Mouse (Mus musculus) liver, adult 10 weeks (tissue): ENCODE measurements around the gene Gm10959. TPM values are rescaled to one million over a fixed set of nuclear protein-coding genes. Genes with fewer than 3 reads are reported as not detected.

Experiments
- polyA plus RNA-seq: library from polyadenylated mRNA; stranded (reverse); fragments of 350-450 nt; fragmentation: Illumina TruSeq; extraction: RNeasy Lipid Tissue Mini Kit (QIAGEN cat#74804); gene quantifications from one replicate; pipeline ENCODE4 v1.2.3, GENCODE M21; 2014; ENCODE audit warnings: low read depth, low replicate concordance

The Gm10959 gene
- not detected for polyA plus RNA-seq

GRCm38 (mm10) chr3:122919260-122919659 lies at the start of gene Gm10959:
Gene Gm10959 (minus strand): TSS chr3:122919360.

GRCm38 (mm10) chr3:122924009-122924914 lies 5.1 kb upstream of the Gm10959 start, which contains the start of gene 1810037I17Rik:
Gene 1810037I17Rik (plus strand): TSS chr3:122924203.

GRCm38 (mm10) chr3:122894772-122895171 lies 24.4 kb downstream of the Gm10959 start, which contains the start of gene Fabp2:
Gene Fabp2 (plus strand): TSS chr3:122895072.

Other genes with a start within 250 kb of the Gm10959 start
- gene Pde5a, start 190.4 kb downstream of the Gm10959 start, polyA plus RNA-seq: 1.3 TPM
- 184 TPM for gene Fabp2, start 24.3 kb downstream of the Gm10959 start, polyA plus RNA-seq
- 18.0 TPM for gene 1810037I17Rik, start 4.8 kb upstream of the Gm10959 start, polyA plus RNA-seq
- 5.8 TPM for gene Usp53, start 65.2 kb upstream of the Gm10959 start, polyA plus RNA-seq
- gene Myoz2, start 115.7 kb upstream of the Gm10959 start, polyA plus RNA-seq: not detected